Mouse (Mus musculus) spleen, adult 18-20 months (tissue): Measurements from ENCODE around the gene Cacna1s.

Source experiments
- DNase-seq, 2 experiments: peaks; one replicate each; pipeline ENCODE4 v3.0.0; 2022; ENCODE audit warnings: mixed read lengths in 2 of 2

The Cacna1s gene

GRCm38 (mm10) chr1:136118875-136119274 lies 66.3 kb downstream of the Cacna1s start:
- DNase-seq: peak; percentile 78 to 82

GRCm38 (mm10) chr1:136119571-136120262 lies 67.2 kb downstream of the Cacna1s start:
- no peak for DNase-seq

- no peak for DNase-seq
These were observed 67.7 kb downstream of the Cacna1s start for GRCm38 (mm10) chr1:136120263-136120603.

- DNase-seq: no peak
These were observed 68.2 kb downstream of the Cacna1s start for GRCm38 (mm10) chr1:136120785-136121184.

- no peak for DNase-seq
These were observed 69.5 kb downstream of the Cacna1s start for GRCm38 (mm10) chr1:136122030-136122429.

- DNase-seq: no peak
These were observed 73.7 kb downstream of the Cacna1s start for GRCm38 (mm10) chr1:136126159-136126765.

- DNase-seq: no peak
These were observed 74.3 kb downstream of the Cacna1s start for GRCm38 (mm10) chr1:136126895-136127294.

- DNase-seq: no peak
These were observed 75.3 kb downstream of the Cacna1s start for GRCm38 (mm10) chr1:136127856-136128255.

- no peak for DNase-seq
These were observed 75.9 kb downstream of the Cacna1s start for GRCm38 (mm10) chr1:136128416-136128815.

GRCm38 (mm10) chr1:136128944-136129589 lies 76.5 kb downstream of the Cacna1s start:
- DNase-seq: no peak

GRCm38 (mm10) chr1:136130107-136130506 lies 77.6 kb downstream of the Cacna1s start:
- no peak for DNase-seq

- DNase-seq: peak; percentile 91 to 93
These were observed 78.5 kb downstream of the Cacna1s start, which contains the start of gene Kif21b for GRCm38 (mm10) chr1:136130951-136131558. Gene Kif21b, plus strand, starts transcription at chr1:136131389.

GRCm38 (mm10) chr1:136131603-136132291 lies 79.2 kb downstream of the Cacna1s start:
- DNase-seq: peak; percentile 59 to 62

GRCm38 (mm10) chr1:136132386-136133201 lies 80.0 kb downstream of the Cacna1s start:
- no peak for DNase-seq

- DNase-seq: no peak
These were observed 81.2 kb downstream of the Cacna1s start for GRCm38 (mm10) chr1:136133570-136134240.

- DNase-seq: no peak
These were observed 82.0 kb downstream of the Cacna1s start for GRCm38 (mm10) chr1:136134547-136134946.

GRCm38 (mm10) chr1:136135046-136135445 lies 82.5 kb downstream of the Cacna1s start:
- peak; percentile 70 to 81 for DNase-seq

GRCm38 (mm10) chr1:136135777-136136444 lies 83.4 kb downstream of the Cacna1s start:
- DNase-seq: peak in 1 of 2 experiments; percentile 36

- no peak for DNase-seq
These were observed 84.0 kb downstream of the Cacna1s start for GRCm38 (mm10) chr1:136136547-136136946.

GRCm38 (mm10) chr1:136137071-136137531 lies 84.6 kb downstream of the Cacna1s start:
- DNase-seq: no peak

- DNase-seq: no peak
These were observed 85.0 kb downstream of the Cacna1s start for GRCm38 (mm10) chr1:136137575-136137974.
